Mouse (Mus musculus): Measurements from ENCODE around the gene Camk2g. TPM values are rescaled to one million over a fixed set of nuclear protein-coding genes. Genes with fewer than 3 reads are reported as not detected.

Gene Camk2g
- polyA plus RNA-seq, 1 experiment from 2014 or later, result 50.2 TPM

GRCm38 (mm10) chr14:20733041-20733951, 60.6 kb downstream of the Camk2g start:
- no peaks in the 10 kb centered on the region for H3K27me3 ChIP-seq (ENCODE audit: control insufficient read depth, insufficient read depth, low read length)
- ATAC-seq (ENCODE audit: low FRiP score, low TSS enrichment), result 0 out of 2 replicates have a peak, but pooled peaks have one; percentile 0
- H3K36me3 ChIP-seq (ENCODE audit: control insufficient read depth, insufficient read depth, low read length), result peaks cover 40% of the 10 kb centered on the region
- peak overlapping the region; percentile 91 for H3K4me2 ChIP-seq (replicated peaks; ENCODE audit: low read depth, low read length)
- no peaks in the 10 kb centered on the region for H3K9me3 ChIP-seq (ENCODE audit: control insufficient read depth, low read length)
- H3K9ac ChIP-seq (ENCODE audit: low read depth, low read length), result peak overlapping the region; percentile 90
- 0 out of 2 replicates have a peak, but pooled peaks cover 4% of the 10 kb centered on the region for H3K4me1 ChIP-seq (ENCODE audit: control insufficient read depth, insufficient read depth, low read length)
- 46% methylated on average over 12 of the region's 12 CpGs for WGBS
- 0 out of 2 replicates have a peak overlapping the region, but pooled peaks have one; percentile 91 for H3K27ac ChIP-seq (ENCODE audit: low read depth, low read length)
- H3K4me3 ChIP-seq (ENCODE audit: low read length), result peak overlapping the region; percentile 89

- 0 out of 2 replicates have a peak, but pooled peaks cover 4% of the 10 kb centered on the region for H3K4me1 ChIP-seq (ENCODE audit: control insufficient read depth, insufficient read depth, low read length)
- no peak for ATAC-seq (ENCODE audit: low FRiP score, low TSS enrichment)
- H3K27ac ChIP-seq (ENCODE audit: low read depth, low read length), result no peak overlapping the region
- peaks cover 41% of the 10 kb centered on the region for H3K36me3 ChIP-seq (ENCODE audit: control insufficient read depth, insufficient read depth, low read length)
- no peak overlapping the region for H3K9ac ChIP-seq (ENCODE audit: low read depth, low read length)
- WGBS, result 86% methylated on average over 9 of the region's 9 CpGs
- no peak overlapping the region for H3K4me2 ChIP-seq (replicated peaks; ENCODE audit: low read depth, low read length)
- no peaks in the 10 kb centered on the region for H3K9me3 ChIP-seq (ENCODE audit: control insufficient read depth, low read length)
- no peak overlapping the region for H3K4me3 ChIP-seq (ENCODE audit: low read length)
- no peaks in the 10 kb centered on the region for H3K27me3 ChIP-seq (ENCODE audit: control insufficient read depth, insufficient read depth, low read length)
Measured at GRCm38 (mm10) chr14:20730853-20731602, 62.9 kb downstream of the Camk2g start.

GRCm38 (mm10) chr14:20729871-20730270, 64.0 kb downstream of the Camk2g start:
- Histone ChIP-seq H3K9me3 (ENCODE audit: control insufficient read depth, low read length) (no peaks in the 10 kb centered on the region), H3K4me3 (ENCODE audit: low read length) (no peak overlapping the region), H3K27me3 (ENCODE audit: control insufficient read depth, insufficient read depth, low read length) (no peaks in the 10 kb centered on the region), H3K4me2 (replicated peaks; ENCODE audit: low read depth, low read length) (no peak overlapping the region), H3K36me3 (ENCODE audit: control insufficient read depth, insufficient read depth, low read length) (peaks cover 47% of the 10 kb centered on the region), H3K4me1 (ENCODE audit: control insufficient read depth, insufficient read depth, low read length) (no peaks in the 10 kb centered on the region), H3K27ac (ENCODE audit: low read depth, low read length) (no peak overlapping the region), H3K9ac (ENCODE audit: low read depth, low read length) (no peak overlapping the region)
- whole genome bisulfite sequencing, result 88% methylated on average over 9 of the region's 9 CpGs
- ATAC-seq (ENCODE audit: low FRiP score, low TSS enrichment), result no peak

- no peak overlapping the region for H3K4me2 ChIP-seq (replicated peaks; ENCODE audit: low read depth, low read length)
- H3K9me3 ChIP-seq (ENCODE audit: control insufficient read depth, low read length), result no peaks in the 10 kb centered on the region
- H3K9ac ChIP-seq (ENCODE audit: low read depth, low read length), result no peak overlapping the region
- H3K27me3 ChIP-seq (ENCODE audit: control insufficient read depth, insufficient read depth, low read length), result no peaks in the 10 kb centered on the region
- 56% methylated on average over 6 of the region's 6 CpGs for WGBS
- H3K4me1 ChIP-seq (ENCODE audit: control insufficient read depth, insufficient read depth, low read length), result no peaks in the 10 kb centered on the region
- H3K4me3 ChIP-seq (ENCODE audit: low read length), result no peak overlapping the region
- no peak overlapping the region for H3K27ac ChIP-seq (ENCODE audit: low read depth, low read length)
- H3K36me3 ChIP-seq (ENCODE audit: control insufficient read depth, insufficient read depth, low read length), result peaks cover 87% of the 10 kb centered on the region
- no peak for ATAC-seq (ENCODE audit: low FRiP score, low TSS enrichment)
Measured at GRCm38 (mm10) chr14:20725660-20726339, 68.1 kb downstream of the Camk2g start.

GRCm38 (mm10) chr14:20724043-20724442, 69.8 kb downstream of the Camk2g start:
- Histone ChIP-seq H3K27ac (ENCODE audit: low read depth, low read length) (no peak overlapping the region), H3K4me1 (ENCODE audit: control insufficient read depth, insufficient read depth, low read length) (no peaks in the 10 kb centered on the region), H3K9ac (ENCODE audit: low read depth, low read length) (no peak overlapping the region), H3K4me2 (replicated peaks; ENCODE audit: low read depth, low read length) (no peak overlapping the region), H3K4me3 (ENCODE audit: low read length) (no peak overlapping the region), H3K36me3 (ENCODE audit: control insufficient read depth, insufficient read depth, low read length) (peaks cover 89% of the 10 kb centered on the region), H3K9me3 (ENCODE audit: control insufficient read depth, low read length) (no peaks in the 10 kb centered on the region), H3K27me3 (ENCODE audit: control insufficient read depth, insufficient read depth, low read length) (no peaks in the 10 kb centered on the region)
- whole genome bisulfite sequencing, result 27% methylated on average over 5 of the region's 5 CpGs
- peak; percentile 44; the same call in 1 of the 2 replicates for ATAC-seq (ENCODE audit: low FRiP score, low TSS enrichment)

GRCm38 (mm10) chr14:20723006-20723405, 70.9 kb downstream of the Camk2g start:
- peaks cover 89% of the 10 kb centered on the region for H3K36me3 ChIP-seq (ENCODE audit: control insufficient read depth, insufficient read depth, low read length)
- no peaks in the 10 kb centered on the region for H3K9me3 ChIP-seq (ENCODE audit: control insufficient read depth, low read length)
- no peaks in the 10 kb centered on the region for H3K27me3 ChIP-seq (ENCODE audit: control insufficient read depth, insufficient read depth, low read length)
- no peak overlapping the region for H3K27ac ChIP-seq (ENCODE audit: low read depth, low read length)
- no peaks in the 10 kb centered on the region for H3K4me1 ChIP-seq (ENCODE audit: control insufficient read depth, insufficient read depth, low read length)
- WGBS, result 91% methylated on average over 12 of the region's 12 CpGs
- no peak overlapping the region for H3K4me3 ChIP-seq (ENCODE audit: low read length)
- no peak overlapping the region for H3K4me2 ChIP-seq (replicated peaks; ENCODE audit: low read depth, low read length)
- ATAC-seq (ENCODE audit: low FRiP score, low TSS enrichment), result no peak
- no peak overlapping the region for H3K9ac ChIP-seq (ENCODE audit: low read depth, low read length)

GRCm38 (mm10) chr14:20721371-20721770, 72.5 kb downstream of the Camk2g start:
- ATAC-seq (ENCODE audit: low FRiP score, low TSS enrichment), result no peak
- H3K9ac ChIP-seq (ENCODE audit: low read depth, low read length), result no peak overlapping the region
- no peak overlapping the region for H3K4me3 ChIP-seq (ENCODE audit: low read length)
- H3K36me3 ChIP-seq (ENCODE audit: control insufficient read depth, insufficient read depth, low read length), result peaks cover 92% of the 10 kb centered on the region
- no peaks in the 10 kb centered on the region for H3K4me1 ChIP-seq (ENCODE audit: control insufficient read depth, insufficient read depth, low read length)
- H3K4me2 ChIP-seq (replicated peaks; ENCODE audit: low read depth, low read length), result no peak overlapping the region
- 92% methylated on average over 4 of the region's 4 CpGs for WGBS
- H3K9me3 ChIP-seq (ENCODE audit: control insufficient read depth, low read length), result no peaks in the 10 kb centered on the region
- H3K27me3 ChIP-seq (ENCODE audit: control insufficient read depth, insufficient read depth, low read length), result no peaks in the 10 kb centered on the region
- no peak overlapping the region for H3K27ac ChIP-seq (ENCODE audit: low read depth, low read length)

GRCm38 (mm10) chr14:20719767-20720166, 74.1 kb downstream of the Camk2g start:
- Histone ChIP-seq H3K9me3 (ENCODE audit: control insufficient read depth, low read length) (no peaks in the 10 kb centered on the region), H3K4me1 (ENCODE audit: control insufficient read depth, insufficient read depth, low read length) (no peaks in the 10 kb centered on the region), H3K4me3 (ENCODE audit: low read length) (no peak overlapping the region), H3K27me3 (ENCODE audit: control insufficient read depth, insufficient read depth, low read length) (no peaks in the 10 kb centered on the region), H3K27ac (ENCODE audit: low read depth, low read length) (no peak overlapping the region), H3K36me3 (ENCODE audit: control insufficient read depth, insufficient read depth, low read length) (peaks cover 94% of the 10 kb centered on the region), H3K9ac (ENCODE audit: low read depth, low read length) (no peak overlapping the region), H3K4me2 (replicated peaks; ENCODE audit: low read depth, low read length) (no peak overlapping the region)
- ATAC-seq (ENCODE audit: low FRiP score, low TSS enrichment), result no peak
- 93% methylated on average over 12 of the region's 12 CpGs for WGBS
